Mouse (Mus musculus): Measurements from ENCODE around the gene Gm43518. TPM values are rescaled to one million over a fixed set of nuclear protein-coding genes. Genes with fewer than 3 reads are reported as not detected.

The Gm43518 gene
- polyA plus RNA-seq, 1 experiment: 0.41 TPM

GRCm38 (mm10) chr5:123974616-123975111 is 47.4 kb downstream of the Gm43518 start:
- H3K4me1 ChIP-seq (ENCODE audit: control insufficient read depth, insufficient read depth, insufficient read length): peaks cover 28% of the 10 kb centered on the region; the same call in 1 of the 2 replicates
- WGBS: 7% methylated on average over 11 of the region's 11 CpGs
- peak overlapping the region; percentile 60 for H3K4me3 ChIP-seq (ENCODE audit: extremely low read depth, insufficient read depth, insufficient read length)
- H3K36me3 ChIP-seq (ENCODE audit: control insufficient read depth, insufficient read depth, low read length): peaks cover 4% of the 10 kb centered on the region; the same call in 1 of the 2 replicates
- peak; percentile 80 to 83 for DNase-seq (ENCODE audit: low read depth in 1 of 2, low spot score in 2 of 2)
- TF ChIP-seq POLR2A (IDR thresholded peaks at IDR 0.05; ENCODE audit: low read depth, low read length): peak; percentile 23; the same call in 1 of the 2 replicates
- TF ChIP-seq CTCF (IDR thresholded peaks at IDR 0.05; ENCODE audit: extremely low read depth, insufficient read depth, insufficient read length, insufficient replicate concordance): no peak
- no peaks in the 10 kb centered on the region for H3K27me3 ChIP-seq (ENCODE audit: control insufficient read depth, insufficient read depth, low read length)
- peak overlapping the region; percentile 86 for H3K27ac ChIP-seq (ENCODE audit: insufficient read depth, low read length)

GRCm38 (mm10) chr5:123975668-123976180 is 48.5 kb downstream of the Gm43518 start:
- peaks cover 4% of the 10 kb centered on the region; the same call in 1 of the 2 replicates for H3K36me3 ChIP-seq (ENCODE audit: control insufficient read depth, insufficient read depth, low read length)
- no peaks in the 10 kb centered on the region for H3K27me3 ChIP-seq (ENCODE audit: control insufficient read depth, insufficient read depth, low read length)
- H3K4me3 ChIP-seq (ENCODE audit: extremely low read depth, insufficient read depth, insufficient read length): peak overlapping the region; percentile 12; the same call in 1 of the 2 replicates
- peaks cover 36% of the 10 kb centered on the region; the same call in 1 of the 2 replicates for H3K4me1 ChIP-seq (ENCODE audit: control insufficient read depth, insufficient read depth, insufficient read length)
- TF ChIP-seq CTCF (IDR thresholded peaks at IDR 0.05; ENCODE audit: extremely low read depth, insufficient read depth, insufficient read length, insufficient replicate concordance) (no peak), POLR2A (IDR thresholded peaks at IDR 0.05; ENCODE audit: low read depth, low read length) (no peak)
- WGBS: 28% methylated on average over 6 of the region's 6 CpGs
- peak overlapping the region; percentile 86 for H3K27ac ChIP-seq (ENCODE audit: insufficient read depth, low read length)
- no peak for DNase-seq (ENCODE audit: low read depth in 1 of 2, low spot score in 2 of 2)

- H3K4me1 ChIP-seq (ENCODE audit: control insufficient read depth, insufficient read depth, insufficient read length): peaks cover 42% of the 10 kb centered on the region; the same call in 1 of the 2 replicates
- 94% methylated on average over 3 of the region's 3 CpGs for WGBS
- no peak for DNase-seq (ENCODE audit: low read depth in 1 of 2, low spot score in 2 of 2)
These were observed 50.0 kb downstream of the Gm43518 start for GRCm38 (mm10) chr5:123977231-123977630.

GRCm38 (mm10) chr5:123978131-123978530 is 50.9 kb downstream of the Gm43518 start:
- Histone ChIP-seq H3K27me3 (ENCODE audit: control insufficient read depth, insufficient read depth, low read length) (no peaks in the 10 kb centered on the region), H3K4me3 (ENCODE audit: extremely low read depth, insufficient read depth, insufficient read length) (no peak overlapping the region), H3K36me3 (ENCODE audit: control insufficient read depth, insufficient read depth, low read length) (peaks cover 4% of the 10 kb centered on the region; the same call in 1 of the 2 replicates), H3K27ac (ENCODE audit: insufficient read depth, low read length) (no peak overlapping the region), H3K4me1 (ENCODE audit: control insufficient read depth, insufficient read depth, insufficient read length) (peaks cover 49% of the 10 kb centered on the region; the same call in 1 of the 2 replicates)
- DNase-seq (ENCODE audit: low read depth in 1 of 2, low spot score in 2 of 2): no peak
- TF ChIP-seq POLR2A (IDR thresholded peaks at IDR 0.05; ENCODE audit: low read depth, low read length): no peak
- no peak for TF ChIP-seq CTCF (IDR thresholded peaks at IDR 0.05; ENCODE audit: extremely low read depth, insufficient read depth, insufficient read length, insufficient replicate concordance)
- 72% methylated on average over 5 of the region's 5 CpGs for WGBS

More at GRCm38 (mm10) chr5:123977231-123977630, 50.0 kb downstream of the Gm43518 start:
- no peaks in the 10 kb centered on the region for H3K27me3 ChIP-seq (ENCODE audit: control insufficient read depth, insufficient read depth, low read length)
- H3K36me3 ChIP-seq (ENCODE audit: control insufficient read depth, insufficient read depth, low read length): peaks cover 4% of the 10 kb centered on the region; the same call in 1 of the 2 replicates
- TF ChIP-seq POLR2A (IDR thresholded peaks at IDR 0.05; ENCODE audit: low read depth, low read length): no peak
- TF ChIP-seq CTCF (IDR thresholded peaks at IDR 0.05; ENCODE audit: extremely low read depth, insufficient read depth, insufficient read length, insufficient replicate concordance): no peak
- no peak overlapping the region for H3K27ac ChIP-seq (ENCODE audit: insufficient read depth, low read length)
- H3K4me3 ChIP-seq (ENCODE audit: extremely low read depth, insufficient read depth, insufficient read length): no peak overlapping the region

GRCm38 (mm10) chr5:123979221-123979979 is 52.2 kb downstream of the Gm43518 start:
- peaks cover 50% of the 10 kb centered on the region; the same call in 1 of the 2 replicates for H3K4me1 ChIP-seq (ENCODE audit: control insufficient read depth, insufficient read depth, insufficient read length)
- DNase-seq (ENCODE audit: low read depth in 1 of 2, low spot score in 2 of 2): no peak
- H3K4me3 ChIP-seq (ENCODE audit: extremely low read depth, insufficient read depth, insufficient read length): no peak overlapping the region
- peaks cover 4% of the 10 kb centered on the region; the same call in 1 of the 2 replicates for H3K36me3 ChIP-seq (ENCODE audit: control insufficient read depth, insufficient read depth, low read length)
- H3K27me3 ChIP-seq (ENCODE audit: control insufficient read depth, insufficient read depth, low read length): no peaks in the 10 kb centered on the region
- no peak overlapping the region; the same call in 1 of the 2 replicates for H3K27ac ChIP-seq (ENCODE audit: insufficient read depth, low read length)
- WGBS: 82% methylated on average over 18 of the region's 18 CpGs
- TF ChIP-seq POLR2A (IDR thresholded peaks at IDR 0.05; ENCODE audit: low read depth, low read length): no peak
- no peak for TF ChIP-seq CTCF (IDR thresholded peaks at IDR 0.05; ENCODE audit: extremely low read depth, insufficient read depth, insufficient read length, insufficient replicate concordance)

- no peaks in the 10 kb centered on the region for H3K27me3 ChIP-seq (ENCODE audit: control insufficient read depth, insufficient read depth, low read length)
- no peak for DNase-seq (ENCODE audit: low read depth in 1 of 2, low spot score in 2 of 2)
- TF ChIP-seq POLR2A (IDR thresholded peaks at IDR 0.05; ENCODE audit: low read depth, low read length) (no peak), CTCF (IDR thresholded peaks at IDR 0.05; ENCODE audit: extremely low read depth, insufficient read depth, insufficient read length, insufficient replicate concordance) (no peak)
- peaks cover 54% of the 10 kb centered on the region; the same call in 1 of the 2 replicates for H3K4me1 ChIP-seq (ENCODE audit: control insufficient read depth, insufficient read depth, insufficient read length)
- WGBS: 85% methylated on average over 4 of the region's 4 CpGs
- peak overlapping the region; percentile 12 for H3K27ac ChIP-seq (ENCODE audit: insufficient read depth, low read length)
- no peak overlapping the region for H3K4me3 ChIP-seq (ENCODE audit: extremely low read depth, insufficient read depth, insufficient read length)
- H3K36me3 ChIP-seq (ENCODE audit: control insufficient read depth, insufficient read depth, low read length): peaks cover 5% of the 10 kb centered on the region; the same call in 1 of the 2 replicates
These were observed 52.8 kb downstream of the Gm43518 start for GRCm38 (mm10) chr5:123979980-123980369.

Data from spleen, adult 2 months (tissue).